ENCODE assay signal across 8 mouse cellular contexts in the genomic region with DNA sequence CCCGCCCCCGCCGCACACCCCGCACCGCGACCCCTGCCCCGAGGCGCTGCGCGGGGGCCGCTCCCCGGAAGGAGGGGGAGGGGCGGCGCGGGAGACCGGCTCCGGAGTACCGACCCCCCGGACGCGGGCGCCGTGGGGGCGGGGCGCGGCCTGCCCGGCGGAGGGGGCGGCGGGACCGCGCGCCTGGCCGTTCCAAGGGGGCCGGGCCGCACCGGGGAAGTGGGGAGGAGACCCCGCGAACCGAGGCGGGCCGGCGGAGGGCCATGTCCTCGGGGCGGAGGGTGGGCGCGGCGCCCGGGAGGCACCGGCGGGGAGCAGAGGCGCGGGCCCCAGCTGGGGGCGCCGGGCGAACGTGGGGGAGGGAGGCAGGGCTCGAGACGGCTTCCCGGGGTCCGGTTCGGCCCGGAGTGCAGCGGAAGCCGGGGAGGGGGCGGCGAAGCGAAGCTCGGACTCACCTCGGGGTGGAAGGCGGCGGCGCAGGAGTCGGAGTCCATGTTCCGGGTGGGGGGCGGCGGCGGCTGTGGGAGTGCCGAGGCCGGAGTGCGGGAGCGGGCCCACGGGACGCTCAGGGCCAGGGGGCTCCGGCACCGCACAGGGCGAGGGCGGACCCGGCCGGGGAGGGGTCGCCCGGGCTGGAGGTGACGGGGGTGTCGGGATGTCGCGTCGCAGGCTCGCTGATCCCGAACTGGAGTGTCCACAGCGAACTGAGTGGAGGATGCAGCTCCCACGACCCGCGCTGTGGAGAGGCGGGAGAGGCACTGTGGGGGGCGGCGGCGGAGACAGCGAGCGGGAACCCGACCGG. TPM values are rescaled to one million over a fixed set of nuclear protein-coding genes. Genes with fewer than 3 reads are reported as not detected.
DNase-seq lines count a peak whose midpoint lies in the region; ATAC-seq and TF ChIP-seq lines count a peak whose summit lies in the region.

No protein-coding gene starts in this region.

- no peaks in the 10 kb centered on the region for H3K9me3 ChIP-seq in liver, embryonic 14.5 days (ENCODE audit: control insufficient read depth, low read length)
- H3K9me3 ChIP-seq in stomach, embryonic 16.5 days (replicated peaks; ENCODE audit: control insufficient read depth, low read length) = no peaks in the 10 kb centered on the region

- no peak for TF ChIP-seq CTCF in liver, embryonic 14.5 days (IDR thresholded peaks at IDR 0.05; ENCODE audit: low read depth)

- ATAC-seq in liver, embryonic 14.5 days (ENCODE audit: insufficient read depth) = peak; percentile 1; the same call in 1 of the 2 replicates
- ATAC-seq in stomach, embryonic 16.5 days (ENCODE audit: insufficient read depth, low FRiP score) = peak; percentile 29

- H3K4me3 ChIP-seq in liver, embryonic 14.5 days (ENCODE audit: insufficient read depth in 1 of 2, low read depth in 2 of 2, low read length in 2 of 2) = peak overlapping the region; percentile 76 to 81
- peak overlapping the region; percentile 99 for H3K4me3 ChIP-seq in stomach, embryonic 16.5 days (replicated peaks; ENCODE audit: low read length)

- peak overlapping the region; percentile 99 for H3K4me2 ChIP-seq in liver, embryonic 14.5 days (ENCODE audit: low read depth)
- peak overlapping the region; percentile 86 for H3K4me2 ChIP-seq in stomach, embryonic 16.5 days (ENCODE audit: low read depth, low read length)

- peaks cover 14% of the 10 kb centered on the region for H3K27me3 ChIP-seq in liver, embryonic 14.5 days (ENCODE audit: control insufficient read depth, insufficient read depth, low read length)
- H3K27me3 ChIP-seq in stomach, embryonic 16.5 days (ENCODE audit: control insufficient read depth, insufficient read depth, low read length) = no peaks in the 10 kb centered on the region

- H3K4me1 ChIP-seq in liver, embryonic 14.5 days (replicated peaks; ENCODE audit: control insufficient read depth in 2 of 2, insufficient read depth in 2 of 2, low read length in 1 of 2) = peaks cover 14 to 19% of the 10 kb centered on the region in 2 experiments
- peaks cover 20% of the 10 kb centered on the region for H3K4me1 ChIP-seq in stomach, embryonic 16.5 days (ENCODE audit: control insufficient read depth, insufficient read depth, low read length)

- peak overlapping the region; percentile 15 for H3K27ac ChIP-seq in liver, embryonic 14.5 days
- peak overlapping the region; percentile 87 for H3K27ac ChIP-seq in stomach, embryonic 16.5 days (ENCODE audit: low read length)

- peak overlapping the region; percentile 92 for H3K9ac ChIP-seq in liver, embryonic 14.5 days (replicated peaks)
- peak overlapping the region; percentile 98 for H3K9ac ChIP-seq in stomach, embryonic 16.5 days (ENCODE audit: low read length)

- peaks cover 8% of the 10 kb centered on the region; the same call in 1 of the 2 replicates for H3K36me3 ChIP-seq in liver, embryonic 14.5 days (replicated peaks; ENCODE audit: control insufficient read depth, insufficient read depth, low read depth)
- peaks cover 11% of the 10 kb centered on the region; the same call in 1 of the 2 replicates for H3K36me3 ChIP-seq in stomach, embryonic 16.5 days (ENCODE audit: control insufficient read depth, insufficient read depth, low read length)

- WGBS in liver, embryonic 14.5 days (ENCODE audit: insufficient replicate concordance) = 1% methylated on average over 96 of the region's 111 CpGs
- under 1% methylated on average over 65 of the region's 111 CpGs for WGBS in stomach, embryonic 16.5 days

- no peak for TF ChIP-seq EP300 in liver, embryonic 14.5 days (IDR thresholded peaks at IDR 0.05; ENCODE audit: low read depth)

- DNase-seq in cerebellum, adult 8-10 months = peak; percentile 59
- DNase-seq in cerebellum, adult 11 months = no peak
- peak; percentile 56 for DNase-seq in ovary, postnatal 36 days (ENCODE audit: low spot score)
- no peak for DNase-seq in ovary, postnatal 14 days (ENCODE audit: low spot score)
- peak; percentile 52 for DNase-seq in heart, postnatal 4 days
- no peak for DNase-seq in liver, embryonic 14.5 days (ENCODE audit: low read depth in 3 of 3, low spot score in 3 of 3)
- no peak for DNase-seq in retina, embryonic 14.5 days (ENCODE audit: low spot score)

RNA-seq across cellular contexts. Expression of a gene that starts 0.5 kb away (rescaled TPM):
- total RNA-seq in heart, postnatal 4 days (2021) = 10 to 100 TPM; 14.8 to 15.3 TPM
- 2.8 and 2.9 TPM in 2 replicates for polyA plus RNA-seq in liver, embryonic 14.5 days (2012; rRNA removed)
- 3.7 and 5.2 TPM in 2 replicates for polyA plus RNA-seq in liver, embryonic 14.5 days (2014; fragmentation: Nextera tagmentation; extraction: Ambion mirVana)
- 18.3 and 21.0 TPM in 2 replicates for polyA plus RNA-seq in stomach, embryonic 16.5 days (2015; fragmentation: Nextera tagmentation; extraction: Ambion mirVana)

RNA-seq across cellular contexts. Expression of a gene that starts 6.8 kb away (rescaled TPM):
- total RNA-seq in heart, postnatal 4 days (2021) = 10 to 100 TPM; 11.7 to 13.4 TPM
- 4.8 and 5.0 TPM in 2 replicates for polyA plus RNA-seq in liver, embryonic 14.5 days (2012; rRNA removed)
- 4.5 and 5.2 TPM in 2 replicates for polyA plus RNA-seq in liver, embryonic 14.5 days (2014; fragmentation: Nextera tagmentation; extraction: Ambion mirVana)
- polyA plus RNA-seq in stomach, embryonic 16.5 days (2015; fragmentation: Nextera tagmentation; extraction: Ambion mirVana) = 31.8 and 35.7 TPM in 2 replicates

RNA-seq across cellular contexts. Expression of a gene that starts 13.0 kb away (rescaled TPM):
- total RNA-seq in heart, postnatal 4 days (2021) = 10 to 100 TPM; 42.3 to 49.2 TPM
- 4.4 and 5.3 TPM in 2 replicates for polyA plus RNA-seq in liver, embryonic 14.5 days (2012; rRNA removed)
- 2.3 and 2.8 TPM in 2 replicates for polyA plus RNA-seq in liver, embryonic 14.5 days (2014; fragmentation: Nextera tagmentation; extraction: Ambion mirVana)
- 8.2 and 9.9 TPM in 2 replicates for polyA plus RNA-seq in stomach, embryonic 16.5 days (2015; fragmentation: Nextera tagmentation; extraction: Ambion mirVana)

RNA-seq across cellular contexts. Expression of a gene that starts 31.9 kb away (rescaled TPM):
- total RNA-seq in heart, postnatal 4 days (2021) = 10 to 100 TPM; 10.5 to 11.1 TPM
- polyA plus RNA-seq in liver, embryonic 14.5 days (2012; rRNA removed) = 8.2 and 10.7 TPM in 2 replicates
- 6.4 and 8.8 TPM in 2 replicates for polyA plus RNA-seq in liver, embryonic 14.5 days (2014; fragmentation: Nextera tagmentation; extraction: Ambion mirVana)
- 17.0 and 18.0 TPM in 2 replicates for polyA plus RNA-seq in stomach, embryonic 16.5 days (2015; fragmentation: Nextera tagmentation; extraction: Ambion mirVana)

RNA-seq across cellular contexts. Expression of a gene that starts 42.8 kb away (rescaled TPM):
- total RNA-seq in heart, postnatal 4 days (2021) = under 1 TPM; 0.10 to 0.11 TPM
- 0.03 and 0.06 TPM in 2 replicates for polyA plus RNA-seq in liver, embryonic 14.5 days (2012; rRNA removed)
- polyA plus RNA-seq in liver, embryonic 14.5 days (2014; fragmentation: Nextera tagmentation; extraction: Ambion mirVana) = not detected in 2 replicates
- polyA plus RNA-seq in stomach, embryonic 16.5 days (2015; fragmentation: Nextera tagmentation; extraction: Ambion mirVana) = 0.37 and 0.47 TPM in 2 replicates

Comparison
In these comparisons a context has a peak if more than half of its experiments do, and no peak if none do; other contexts are left out.
1. DNase-seq: peak in cerebellum, adult 8-10 months (single experiment), ovary, postnatal 36 days (single experiment) and heart, postnatal 4 days (single experiment); none in cerebellum, adult 11 months (single experiment), ovary, postnatal 14 days (single experiment), liver, embryonic 14.5 days (0 of 3) and retina, embryonic 14.5 days (single experiment).